Mouse (Mus musculus) layer of hippocampus, adult 6 months (tissue): ENCODE measurements around the gene Cnnm2. TPM values are rescaled to one million over a fixed set of nuclear protein-coding genes. Genes with fewer than 3 reads are reported as not detected.

Source experiments
- long read RNA-seq, 2 experiments: library from polyadenylated mRNA; unstranded; transcript quantifications; one replicate each; pipeline ENCODE4 v2.0.0; 2019 to 2020
- polyA plus RNA-seq: library from polyadenylated mRNA; unstranded; fragments of <200 nt; fragmentation: Nextera tagmentation; gene quantifications from 2 replicates; pipeline ENCODE4 v1.2.3, GENCODE M21; 2021

The Cnnm2 gene
- 18.7 and 22.1 TPM in 2 replicates for polyA plus RNA-seq
- long read RNA-seq, experiment 1, full-length matches to known transcripts = 41 of 48 reads
- long read RNA-seq, experiment 1, partial matches to known transcripts = 2 of 48 reads
- long read RNA-seq, experiment 1, other reads (novel, unspliced or antisense) = 5 of 48 reads
- long read RNA-seq, experiment 2, full-length matches to known transcripts = 111 of 124 reads
- long read RNA-seq, experiment 2, partial matches to known transcripts = 0 of 124 reads
- long read RNA-seq, experiment 2, other reads (novel, unspliced or antisense) = 13 of 124 reads

GRCm38 (mm10) chr19:46761247-46761946 lies at the start of gene Cnnm2:
Gene Cnnm2 (plus strand): TSS chr19:46761596.

Other genes starting within 250 kb of the Cnnm2 start
- 258 and 293 TPM in 2 replicates for gene Arl3, start 188.4 kb upstream of the Cnnm2 start, polyA plus RNA-seq
- 0.88 and 1.0 TPM in 2 replicates for gene Sfxn2, start 188.2 kb upstream of the Cnnm2 start, polyA plus RNA-seq
- 4.4 and 4.6 TPM in 2 replicates for gene Wbp1l, start 162.5 kb upstream of the Cnnm2 start, polyA plus RNA-seq
- not detected in 2 replicates for gene Cyp17a1, start 88.4 kb upstream of the Cnnm2 start, polyA plus RNA-seq
- gene Borcs7, start 71.7 kb upstream of the Cnnm2 start, polyA plus RNA-seq = 34.4 and 36.1 TPM in 2 replicates
- 25.5 and 27.5 TPM in 2 replicates for gene As3mt, start 54.1 kb upstream of the Cnnm2 start, polyA plus RNA-seq